Mouse (Mus musculus): Measurements from ENCODE around the gene Ccdc33. TPM values are rescaled to one million over a fixed set of nuclear protein-coding genes. Genes with fewer than 3 reads are reported as not detected.

Gene Ccdc33
- total and polyA plus RNA-seq, 2 experiments from 2014 or later, result not detected

GRCm38 (mm10) chr9:58063531-58063930, 55.1 kb downstream of the Ccdc33 start, which contains the start of gene Stra6:
TSS of gene Stra6 (plus strand) at chr9:58063788.
- H3K4me1 ChIP-seq (ENCODE audit: control insufficient read depth, insufficient read depth), result no peaks in the 10 kb centered on the region
- no peaks in the 10 kb centered on the region for H3K36me3 ChIP-seq (replicated peaks; ENCODE audit: control insufficient read depth, insufficient read depth, low read length)
- TF ChIP-seq EP300 (IDR thresholded peaks at IDR 0.05; ENCODE audit: low read depth) (no peak), CTCF (IDR thresholded peaks at IDR 0.05; ENCODE audit: low read depth) (no peak)
- no peak within 1 kb of the TSS for H3K9ac ChIP-seq (replicated peaks; ENCODE audit: low read depth, low read length)
- H3K4me2 ChIP-seq (ENCODE audit: low read depth, low read length), result no peak within 1 kb of the TSS
- 0% methylated on average over 3 of the region's 3 CpGs for WGBS
- H3K9me3 ChIP-seq (replicated peaks; ENCODE audit: control insufficient read depth, low read length), result no peaks in the 10 kb centered on the region
- H3K27ac ChIP-seq (ENCODE audit: low read depth), result no peak within 1 kb of the TSS
- ATAC-seq (ENCODE audit: insufficient read depth, low read depth) (no peak), DNase-seq (ENCODE audit: low spot score) (no peak)
- no peak within 1 kb of the TSS for H3K4me3 ChIP-seq (ENCODE audit: low read depth, low read length)
- H3K27me3 ChIP-seq (ENCODE audit: control insufficient read depth, insufficient read depth, low read length), result peaks cover 27% of the 10 kb centered on the region

GRCm38 (mm10) chr9:58060677-58061667, 57.7 kb downstream of the Ccdc33 start:
- Histone ChIP-seq H3K36me3 (replicated peaks; ENCODE audit: control insufficient read depth, insufficient read depth, low read length) (no peaks in the 10 kb centered on the region), H3K9me3 (replicated peaks; ENCODE audit: control insufficient read depth, low read length) (no peaks in the 10 kb centered on the region), H3K4me2 (ENCODE audit: low read depth, low read length) (no peak overlapping the region), H3K27ac (ENCODE audit: low read depth) (no peak overlapping the region), H3K4me3 (ENCODE audit: low read depth, low read length) (no peak overlapping the region), H3K9ac (replicated peaks; ENCODE audit: low read depth, low read length) (no peak overlapping the region), H3K27me3 (ENCODE audit: control insufficient read depth, insufficient read depth, low read length) (peaks cover 27% of the 10 kb centered on the region), H3K4me1 (ENCODE audit: control insufficient read depth, insufficient read depth) (no peaks in the 10 kb centered on the region)
- 7% methylated on average over 23 of the region's 23 CpGs for WGBS
- TF ChIP-seq CTCF (IDR thresholded peaks at IDR 0.05; ENCODE audit: low read depth) (no peak), EP300 (IDR thresholded peaks at IDR 0.05; ENCODE audit: low read depth) (no peak)
- ATAC-seq (ENCODE audit: insufficient read depth, low read depth) (no peak; the same call in 1 of the 2 replicates), DNase-seq (ENCODE audit: low spot score) (no peak)

GRCm38 (mm10) chr9:58059920-58060319, 58.7 kb downstream of the Ccdc33 start:
- Histone ChIP-seq H3K9me3 (replicated peaks; ENCODE audit: control insufficient read depth, low read length) (no peaks in the 10 kb centered on the region), H3K9ac (replicated peaks; ENCODE audit: low read depth, low read length) (no peak overlapping the region), H3K4me3 (ENCODE audit: low read depth, low read length) (no peak overlapping the region), H3K36me3 (replicated peaks; ENCODE audit: control insufficient read depth, insufficient read depth, low read length) (no peaks in the 10 kb centered on the region), H3K27me3 (ENCODE audit: control insufficient read depth, insufficient read depth, low read length) (peaks cover 27% of the 10 kb centered on the region), H3K4me1 (ENCODE audit: control insufficient read depth, insufficient read depth) (no peaks in the 10 kb centered on the region), H3K4me2 (ENCODE audit: low read depth, low read length) (no peak overlapping the region), H3K27ac (ENCODE audit: low read depth) (no peak overlapping the region)
- TF ChIP-seq CTCF (IDR thresholded peaks at IDR 0.05; ENCODE audit: low read depth) (no peak), EP300 (IDR thresholded peaks at IDR 0.05; ENCODE audit: low read depth) (no peak)
- 36% methylated on average over 1 of the region's 1 CpGs for WGBS
- ATAC-seq (ENCODE audit: insufficient read depth, low read depth), result no peak
- no peak for DNase-seq (ENCODE audit: low spot score)

- DNase-seq (ENCODE audit: low spot score) (no peak), ATAC-seq (ENCODE audit: insufficient read depth, low read depth) (no peak)
- H3K4me1 ChIP-seq (ENCODE audit: control insufficient read depth, insufficient read depth), result no peaks in the 10 kb centered on the region
- 54% methylated on average over 5 of the region's 5 CpGs for WGBS
- H3K9ac ChIP-seq (replicated peaks; ENCODE audit: low read depth, low read length), result no peak overlapping the region
- H3K9me3 ChIP-seq (replicated peaks; ENCODE audit: control insufficient read depth, low read length), result no peaks in the 10 kb centered on the region
- TF ChIP-seq CTCF (IDR thresholded peaks at IDR 0.05; ENCODE audit: low read depth) (no peak), EP300 (IDR thresholded peaks at IDR 0.05; ENCODE audit: low read depth) (no peak)
- no peak overlapping the region for H3K27ac ChIP-seq (ENCODE audit: low read depth)
- H3K4me3 ChIP-seq (ENCODE audit: low read depth, low read length), result no peak overlapping the region
- H3K27me3 ChIP-seq (ENCODE audit: control insufficient read depth, insufficient read depth, low read length), result peaks cover 7% of the 10 kb centered on the region; the same call in 1 of the 2 replicates
- no peaks in the 10 kb centered on the region for H3K36me3 ChIP-seq (replicated peaks; ENCODE audit: control insufficient read depth, insufficient read depth, low read length)
- H3K4me2 ChIP-seq (ENCODE audit: low read depth, low read length), result no peak overlapping the region
Measured at GRCm38 (mm10) chr9:58055666-58056065, 63.0 kb downstream of the Ccdc33 start.

GRCm38 (mm10) chr9:58054032-58054431, 64.6 kb downstream of the Ccdc33 start:
- Histone ChIP-seq H3K4me2 (ENCODE audit: low read depth, low read length) (no peak overlapping the region), H3K36me3 (replicated peaks; ENCODE audit: control insufficient read depth, insufficient read depth, low read length) (no peaks in the 10 kb centered on the region), H3K4me3 (ENCODE audit: low read depth, low read length) (no peak overlapping the region), H3K9me3 (replicated peaks; ENCODE audit: control insufficient read depth, low read length) (no peaks in the 10 kb centered on the region), H3K9ac (replicated peaks; ENCODE audit: low read depth, low read length) (no peak overlapping the region), H3K27me3 (ENCODE audit: control insufficient read depth, insufficient read depth, low read length) (peaks cover 9% of the 10 kb centered on the region; the same call in 1 of the 2 replicates), H3K27ac (ENCODE audit: low read depth) (no peak overlapping the region), H3K4me1 (ENCODE audit: control insufficient read depth, insufficient read depth) (no peaks in the 10 kb centered on the region)
- TF ChIP-seq CTCF (IDR thresholded peaks at IDR 0.05; ENCODE audit: low read depth) (no peak), EP300 (IDR thresholded peaks at IDR 0.05; ENCODE audit: low read depth) (no peak)
- DNase-seq (ENCODE audit: low spot score) (no peak), ATAC-seq (ENCODE audit: insufficient read depth, low read depth) (no peak)
- 96% methylated on average over 1 of the region's 1 CpGs for WGBS

Data from heart, postnatal 0 days (tissue).